In the genomic region with DNA sequence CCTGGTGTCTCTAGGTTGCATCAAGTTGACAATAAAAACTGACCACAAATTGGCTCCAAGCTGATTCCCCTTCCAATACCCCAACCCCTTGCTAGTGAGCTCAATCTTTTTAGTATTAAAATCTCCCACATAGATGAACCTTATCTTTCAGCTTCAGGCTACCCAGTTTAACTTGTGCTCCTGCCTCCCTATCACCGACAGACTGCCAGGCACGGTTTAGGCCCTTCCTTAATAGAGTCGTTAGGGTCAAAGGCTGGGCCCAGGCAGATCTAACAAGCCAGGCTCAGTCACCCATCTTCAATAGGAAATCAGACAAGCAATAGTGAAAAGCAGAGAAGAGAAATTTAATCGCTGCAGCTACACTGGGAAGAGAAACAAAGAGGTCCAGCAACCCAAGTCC, we compare ENCODE assay signal across 15 mouse cellular contexts.
"Had no signal": no experiment of that assay in that cellular context is flagged by ENCODE, and none has a peak within 500 bp of the region (broad histone marks: within the 10 kb centered on the region; RNA-seq: fewer than 3 reads in every experiment).

No protein-coding gene starts in this region.

- H3K9me3 ChIP-seq: neural tube, embryonic 12.5 days; neural tube, embryonic 13.5 days; neural tube, embryonic 15.5 days; stomach, embryonic 15.5 days had no signal

- H3K4me1 ChIP-seq: neural tube, embryonic 13.5 days; neural tube, embryonic 15.5 days had no signal

- H3K9ac ChIP-seq: neural tube, embryonic 12.5 days; neural tube, embryonic 13.5 days; neural tube, embryonic 15.5 days; stomach, embryonic 15.5 days had no signal

- H3K27me3 ChIP-seq: neural tube, embryonic 12.5 days; neural tube, embryonic 13.5 days; neural tube, embryonic 15.5 days; stomach, embryonic 15.5 days had no signal

- H3K4me2 ChIP-seq: neural tube, embryonic 12.5 days; neural tube, embryonic 13.5 days; neural tube, embryonic 15.5 days; stomach, embryonic 15.5 days had no signal

- H3K4me3 ChIP-seq: neural tube, embryonic 12.5 days; neural tube, embryonic 13.5 days; neural tube, embryonic 15.5 days; stomach, embryonic 15.5 days had no signal

- H3K27ac ChIP-seq: neural tube, embryonic 12.5 days; neural tube, embryonic 13.5 days; neural tube, embryonic 15.5 days; stomach, embryonic 15.5 days; stomach, postnatal 0 days had no signal

- H3K36me3 ChIP-seq: neural tube, embryonic 12.5 days; neural tube, embryonic 13.5 days; neural tube, embryonic 15.5 days; stomach, embryonic 15.5 days had no signal

- DNase-seq: retina, postnatal 1 day; right cerebral cortex, adult 18-20 months; right cerebral cortex, postnatal 14 days; right cerebral cortex, postnatal 25 days; right cerebral cortex, postnatal 4 days; spleen, adult 18-20 months; thymus, adult 2 months; thymus, postnatal 25 days; thymus, postnatal 36 days; thymus, postnatal 4 days had no signal
